Mouse (Mus musculus) neural tube, embryonic 12.5 days (tissue): ENCODE measurements around the gene Rnf39. TPM values are rescaled to one million over a fixed set of nuclear protein-coding genes. Genes with fewer than 3 reads are reported as not detected.
A peak's percentile ranks its signal among the peaks of the same experiment; 100 is the strongest.

Source experiments
- ATAC-seq: fragments of 200-750 bp; cut with Nextera tagmentation; 2 replicates; pipeline ENCODE4 v1.8.0; 2017; ENCODE audit warnings: low read depth, mild to moderate bottlenecking, moderate TSS enrichment, moderate library complexity; ENCODE audit not compliant: low FRiP score
- H3K27ac ChIP-seq: fragments of 300-500 bp; sonication (generic); 2 replicates; pipeline ENCODE4 v1.5.1; 2016
- H3K27me3 ChIP-seq: fragments of 300-500 bp; sonication (generic); replicated peaks from 2 replicates; pipeline ENCODE4 v1.6.1; 2016; ENCODE audit warnings: mild to moderate bottlenecking
- H3K36me3 ChIP-seq: fragments of 300-500 bp; sonication (generic); 2 replicates; pipeline ENCODE4 v1.6.1; 2016; ENCODE audit warnings: mild to moderate bottlenecking
- H3K4me1 ChIP-seq: fragments of 300-500 bp; sonication (generic); 2 replicates; pipeline ENCODE4 v1.6.1; 2016
- H3K4me2 ChIP-seq: fragments of 300-500 bp; sonication (generic); replicated peaks from 2 replicates; pipeline ENCODE4 v1.6.1; 2016; ENCODE audit warnings: mild to moderate bottlenecking
- H3K4me3 ChIP-seq: fragments of 300-500 bp; sonication (generic); 2 replicates; pipeline ENCODE4 v1.5.1; 2016
- H3K9ac ChIP-seq: fragments of 300-500 bp; sonication (generic); 2 replicates; pipeline ENCODE4 v1.6.1; 2016; ENCODE audit warnings: mild to moderate bottlenecking
- H3K9me3 ChIP-seq: fragments of 300-500 bp; sonication (generic); 2 replicates; pipeline ENCODE4 v1.6.1; 2016; ENCODE audit warnings: mild to moderate bottlenecking
- WGBS: fragments of 180-500 bp; shearing (Covaris S2); methylation state at CpG from one replicate; pipeline ENCODE4 v1.1.7; 2016; 5-methylcytosine and 5-hydroxymethylcytosine counted together
- polyA plus RNA-seq: library from polyadenylated mRNA; unstranded; fragments of >200 nt; fragmentation: Nextera tagmentation; extraction: Ambion mirVana; gene quantifications from 2 replicates; pipeline ENCODE4 v1.2.1, GENCODE M21; 2016

The Rnf39 gene
- polyA plus RNA-seq, 1 experiment from 2014 or later, result 1.3 TPM

DNA sequence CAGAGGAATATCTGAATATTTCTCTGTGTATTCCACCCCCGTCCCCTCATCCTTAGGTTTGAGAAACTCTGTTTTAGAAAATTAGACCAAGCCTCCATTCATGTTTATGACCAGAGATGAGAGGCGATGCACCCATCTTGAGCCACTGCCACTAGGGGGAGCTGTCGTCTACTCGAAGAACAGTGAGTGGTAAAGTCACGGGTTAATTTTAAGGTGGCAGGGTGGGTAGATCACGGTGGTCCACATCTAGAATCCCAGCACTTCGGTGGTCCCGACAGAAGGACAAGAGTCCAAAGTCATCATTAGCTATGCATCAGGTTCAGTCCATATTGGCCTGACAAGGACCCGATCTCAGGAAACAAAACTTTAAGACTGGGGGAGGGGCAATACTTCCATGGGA is 27.6 kb upstream of the Rnf39 start:
- no peak for ATAC-seq
- Histone ChIP-seq H3K9me3 (no peaks in the 10 kb centered on the region), H3K4me2 (no peak overlapping the region), H3K27me3 (no peaks in the 10 kb centered on the region), H3K27ac (no peak overlapping the region), H3K9ac (no peak overlapping the region), H3K36me3 (no peaks in the 10 kb centered on the region), H3K4me1 (no peaks in the 10 kb centered on the region), H3K4me3 (no peak overlapping the region)
- 15% methylated on average over 9 of the region's 9 CpGs for WGBS

DNA sequence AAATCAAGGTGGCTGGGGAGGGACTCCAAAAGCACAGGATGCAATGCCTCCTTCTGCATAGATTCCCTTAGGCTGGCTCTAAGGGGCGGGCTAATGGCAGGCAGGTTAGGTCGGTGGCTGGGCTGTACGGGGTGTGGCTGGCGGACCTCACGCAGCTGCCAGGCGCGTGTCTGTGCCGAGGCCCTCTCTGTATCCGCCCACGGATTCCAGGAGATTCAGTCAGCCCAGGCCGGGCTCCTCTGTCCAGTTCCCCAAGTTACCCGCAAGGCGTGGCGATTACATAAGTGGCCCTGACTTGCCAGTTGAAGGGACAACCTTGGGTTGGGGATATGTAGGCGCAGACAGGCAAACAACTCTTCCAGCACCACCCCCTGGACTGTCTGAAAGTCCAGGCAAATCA is 22.5 kb upstream of the Rnf39 start:
- no peak for ATAC-seq

DNA sequence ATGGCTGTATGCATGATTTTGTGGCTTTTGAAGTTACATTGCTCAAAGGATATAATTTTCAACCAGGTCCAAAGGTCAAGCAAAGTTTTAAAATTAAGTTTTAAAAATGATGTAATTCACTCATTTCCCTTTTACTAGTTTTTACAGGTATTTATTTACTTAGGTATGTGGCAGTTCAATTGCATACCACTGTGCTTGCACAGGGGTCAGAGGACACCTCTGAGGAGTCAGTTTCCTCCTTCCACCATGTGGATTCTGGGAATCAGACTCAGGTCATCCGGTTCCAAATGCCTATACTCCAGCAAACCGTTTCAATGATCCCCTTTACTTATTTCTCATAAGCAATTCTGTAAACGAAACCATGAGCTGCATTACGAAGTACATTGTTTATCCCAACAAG is 20.0 kb upstream of the Rnf39 start:
- Histone ChIP-seq H3K9me3 (no peaks in the 10 kb centered on the region), H3K4me1 (no peaks in the 10 kb centered on the region), H3K27ac (no peak overlapping the region), H3K4me3 (no peak overlapping the region), H3K4me2 (no peak overlapping the region), H3K36me3 (no peaks in the 10 kb centered on the region), H3K27me3 (no peaks in the 10 kb centered on the region), H3K9ac (no peak overlapping the region)
- 90% methylated on average over 4 of the region's 4 CpGs for WGBS
- no peak for ATAC-seq

More for the DNA sequence above, 22.5 kb upstream of the Rnf39 start:
- WGBS, result 52% methylated on average over 15 of the region's 15 CpGs
- Histone ChIP-seq H3K27ac (no peak overlapping the region), H3K4me2 (no peak overlapping the region), H3K36me3 (no peaks in the 10 kb centered on the region), H3K9me3 (no peaks in the 10 kb centered on the region), H3K4me1 (no peaks in the 10 kb centered on the region), H3K4me3 (no peak overlapping the region), H3K9ac (no peak overlapping the region), H3K27me3 (no peaks in the 10 kb centered on the region)

DNA sequence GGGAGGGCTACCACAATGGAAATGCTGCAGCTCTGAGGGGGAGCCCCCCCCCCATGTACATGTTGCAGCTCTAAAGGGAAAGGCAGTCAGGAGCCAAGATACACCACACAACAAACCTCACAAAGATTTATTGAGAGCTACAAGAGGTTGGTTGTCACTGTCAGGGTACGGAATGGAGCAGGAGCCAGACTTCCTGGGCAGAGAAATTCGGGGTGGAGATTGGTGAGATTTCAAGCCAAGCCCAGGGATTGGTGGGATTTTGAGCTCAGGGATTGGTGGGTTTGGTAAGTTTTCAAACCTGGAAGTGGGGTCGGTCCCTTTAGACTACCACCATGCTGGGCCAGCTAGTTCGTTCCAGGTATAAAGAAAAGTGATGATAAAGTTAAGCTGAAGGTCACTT is 19.2 kb upstream of the Rnf39 start:
- H3K4me1 ChIP-seq, result no peaks in the 10 kb centered on the region
- H3K9ac ChIP-seq, result no peak overlapping the region
- no peaks in the 10 kb centered on the region for H3K36me3 ChIP-seq
- H3K4me3 ChIP-seq, result no peak overlapping the region
- no peak overlapping the region for H3K4me2 ChIP-seq
- WGBS, result 67% methylated on average over 4 of the region's 4 CpGs
- H3K27me3 ChIP-seq, result no peaks in the 10 kb centered on the region
- H3K27ac ChIP-seq, result no peak overlapping the region
- ATAC-seq, result no peak
- H3K9me3 ChIP-seq, result no peaks in the 10 kb centered on the region

DNA sequence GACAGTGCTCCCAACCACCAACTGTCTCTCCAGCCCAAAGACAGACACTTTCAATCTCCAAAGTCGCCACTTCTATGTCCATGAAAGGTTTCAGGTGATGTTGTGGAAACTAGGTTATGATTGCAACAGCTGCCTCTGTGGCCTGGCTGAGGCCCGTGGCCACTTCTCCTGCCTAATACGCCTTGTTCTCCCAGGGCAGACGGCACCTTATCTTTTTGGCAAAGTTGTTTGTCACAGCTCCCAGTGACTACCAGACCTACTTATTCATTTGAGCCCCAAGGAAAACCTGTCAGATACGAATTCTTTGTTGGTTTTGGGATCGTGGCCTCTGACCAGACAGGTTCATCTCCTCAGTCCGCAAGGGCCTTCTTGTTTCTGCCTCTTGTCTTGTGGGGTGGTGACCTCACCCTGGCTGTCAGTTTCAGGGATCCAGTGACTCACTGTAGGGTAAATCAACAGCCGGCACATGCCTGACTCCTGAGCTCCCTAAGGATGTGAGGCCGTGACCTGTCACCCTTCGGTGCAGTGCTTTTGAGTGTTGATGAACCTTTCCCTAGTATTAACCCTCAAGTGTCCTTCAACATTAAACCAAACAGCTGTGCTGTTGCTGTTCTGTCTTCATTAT is 15.1 kb upstream of the Rnf39 start:
- no peak overlapping the region for H3K4me2 ChIP-seq
- H3K27ac ChIP-seq, result no peak overlapping the region
- 72% methylated on average over 10 of the region's 10 CpGs for WGBS
- H3K9me3 ChIP-seq, result no peaks in the 10 kb centered on the region
- H3K27me3 ChIP-seq, result no peaks in the 10 kb centered on the region
- H3K9ac ChIP-seq, result no peak overlapping the region
- no peak for ATAC-seq
- no peaks in the 10 kb centered on the region for H3K4me1 ChIP-seq
- no peak overlapping the region for H3K4me3 ChIP-seq
- no peaks in the 10 kb centered on the region for H3K36me3 ChIP-seq

DNA sequence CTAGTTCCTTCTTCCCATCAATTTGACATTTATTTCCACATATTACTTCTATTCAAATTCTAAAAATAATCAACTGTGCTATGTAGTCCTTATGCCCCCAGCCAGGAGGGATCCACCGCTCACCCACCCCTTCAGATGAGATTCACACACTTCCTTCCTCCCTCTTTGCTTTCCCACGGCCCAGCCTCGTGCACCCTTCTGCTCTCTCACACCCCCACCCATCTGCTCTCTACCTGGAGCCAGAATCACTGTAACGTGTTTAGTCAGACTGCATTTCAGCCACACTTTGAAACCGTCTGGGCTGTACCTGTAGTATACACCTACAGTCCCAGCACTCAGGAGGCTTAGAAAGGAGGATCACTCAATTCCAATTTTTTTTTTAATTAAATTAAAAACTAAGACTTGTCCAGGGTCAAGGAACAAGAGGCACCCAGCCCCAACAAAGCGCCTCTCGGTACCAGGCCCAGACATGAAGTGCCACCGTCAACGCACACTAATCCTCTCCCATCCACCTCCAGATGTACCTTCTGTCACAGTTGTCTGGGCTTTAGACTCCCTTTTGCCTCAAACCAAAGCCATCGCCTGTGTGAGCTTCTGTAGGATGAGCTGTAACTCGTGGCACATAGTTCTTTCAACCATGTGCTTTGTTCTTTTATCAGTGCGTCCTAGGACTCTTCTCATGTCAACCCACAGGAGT is 13.3 kb upstream of the Rnf39 start:
- WGBS, result 82% methylated on average over 12 of the region's 12 CpGs
- Histone ChIP-seq H3K36me3 (no peaks in the 10 kb centered on the region), H3K9ac (no peak overlapping the region), H3K27me3 (no peaks in the 10 kb centered on the region), H3K4me1 (no peaks in the 10 kb centered on the region), H3K9me3 (no peaks in the 10 kb centered on the region), H3K4me2 (no peak overlapping the region), H3K4me3 (no peak overlapping the region), H3K27ac (no peak overlapping the region)
- ATAC-seq, result no peak

DNA sequence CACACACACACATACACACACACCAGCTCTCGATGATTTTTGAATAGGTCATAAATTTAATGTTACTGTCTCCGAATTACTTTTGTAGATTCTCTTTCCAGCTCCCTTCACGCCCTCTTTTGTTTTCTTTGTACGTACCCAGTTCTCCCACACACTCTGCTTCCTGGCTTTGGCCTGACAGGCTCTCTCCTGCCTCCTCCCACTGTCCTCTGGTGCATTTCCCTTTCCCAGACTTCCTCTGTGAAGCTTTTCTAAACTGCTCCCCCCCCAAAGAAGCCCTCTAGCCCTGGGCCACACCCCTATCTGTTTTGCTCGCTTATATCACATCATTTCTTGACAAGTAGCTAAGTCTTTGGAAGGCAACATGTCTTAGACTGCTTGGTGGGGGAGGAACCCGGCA is 12.5 kb upstream of the Rnf39 start:
- no peak overlapping the region for H3K27ac ChIP-seq
- no peaks in the 10 kb centered on the region for H3K9me3 ChIP-seq
- H3K27me3 ChIP-seq, result no peaks in the 10 kb centered on the region
- H3K4me1 ChIP-seq, result no peaks in the 10 kb centered on the region
- ATAC-seq, result no peak
- H3K4me2 ChIP-seq, result no peak overlapping the region
- WGBS, result 62% methylated on average over 6 of the region's 6 CpGs
- no peaks in the 10 kb centered on the region for H3K36me3 ChIP-seq
- H3K9ac ChIP-seq, result no peak overlapping the region
- H3K4me3 ChIP-seq, result no peak overlapping the region

DNA sequence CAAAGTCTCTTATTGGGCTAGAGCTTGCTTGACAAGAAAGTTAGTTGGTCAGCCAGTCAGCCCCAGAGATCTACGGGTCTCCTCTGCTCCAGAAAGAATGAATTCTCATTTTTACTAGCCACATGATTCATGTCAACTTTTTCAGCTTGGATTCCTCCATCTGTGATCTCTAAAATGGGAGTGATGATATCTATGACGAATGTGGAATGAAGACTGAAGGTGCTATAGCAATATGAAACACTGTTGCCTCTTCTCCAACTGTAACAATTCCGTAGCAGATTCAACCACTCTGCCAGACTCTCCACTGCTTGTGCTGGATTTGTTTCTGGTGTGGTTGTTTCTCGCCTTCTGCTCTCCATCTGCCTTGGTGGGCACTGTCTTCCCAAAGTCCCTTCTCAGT is 11.6 kb upstream of the Rnf39 start:
- no peaks in the 10 kb centered on the region for H3K27me3 ChIP-seq
- no peaks in the 10 kb centered on the region for H3K9me3 ChIP-seq
- no peak overlapping the region for H3K27ac ChIP-seq
- no peaks in the 10 kb centered on the region for H3K4me1 ChIP-seq
- H3K4me2 ChIP-seq, result no peak overlapping the region
- H3K4me3 ChIP-seq, result no peak overlapping the region
- H3K36me3 ChIP-seq, result no peaks in the 10 kb centered on the region
- no peak for ATAC-seq
- WGBS, result 82% methylated on average over 4 of the region's 4 CpGs
- H3K9ac ChIP-seq, result no peak overlapping the region

DNA sequence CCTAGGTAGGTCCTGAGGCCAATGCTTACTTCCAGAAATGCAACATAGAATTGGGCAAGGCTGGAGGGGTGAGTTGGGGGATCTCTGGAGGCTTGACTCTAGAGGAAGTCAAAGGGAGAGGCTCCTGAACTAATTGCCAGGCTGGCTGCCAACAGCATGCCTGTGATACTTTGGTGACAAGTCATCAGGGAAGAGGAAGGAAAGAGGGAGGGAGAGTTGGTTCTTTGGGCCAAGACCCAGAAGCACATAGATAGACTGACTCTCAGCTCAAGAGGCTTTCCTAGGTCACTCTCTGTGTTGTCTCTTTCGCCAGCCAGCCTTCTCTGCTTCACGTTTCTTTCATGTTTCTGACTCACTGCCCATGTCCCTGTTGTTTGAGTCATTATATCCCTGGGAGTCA is 10.9 kb upstream of the Rnf39 start:
- no peaks in the 10 kb centered on the region for H3K9me3 ChIP-seq
- H3K36me3 ChIP-seq, result no peaks in the 10 kb centered on the region
- no peak overlapping the region for H3K9ac ChIP-seq
- H3K4me2 ChIP-seq, result no peak overlapping the region
- no peak overlapping the region for H3K27ac ChIP-seq
- H3K27me3 ChIP-seq, result no peaks in the 10 kb centered on the region
- H3K4me3 ChIP-seq, result no peak overlapping the region
- no peak for ATAC-seq
- no peaks in the 10 kb centered on the region for H3K4me1 ChIP-seq
- WGBS, result 75% methylated on average over 2 of the region's 2 CpGs

DNA sequence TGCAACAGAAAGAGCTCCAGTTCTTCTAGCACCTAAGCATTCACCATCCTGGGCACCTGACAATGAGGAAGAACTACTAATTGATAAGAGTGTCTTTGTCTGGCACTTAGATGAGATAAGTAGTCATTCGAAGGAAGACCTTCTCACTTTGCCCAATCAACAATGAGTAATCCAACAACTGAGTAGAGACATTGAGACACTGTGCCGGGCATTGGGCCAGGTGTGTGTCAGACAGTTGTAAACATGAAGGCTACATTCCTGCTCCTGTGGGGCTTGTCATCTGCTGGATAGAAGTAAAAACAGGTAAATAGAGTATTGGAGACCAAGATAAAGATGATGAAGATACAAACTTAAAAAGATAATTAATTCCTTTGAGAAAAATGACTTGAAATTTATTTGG is 4.7 kb upstream of the Rnf39 start:
- no peaks in the 10 kb centered on the region for H3K36me3 ChIP-seq
- H3K9ac ChIP-seq, result no peak overlapping the region
- no peak for ATAC-seq
- 91% methylated on average over 2 of the region's 2 CpGs for WGBS
- no peak overlapping the region for H3K4me2 ChIP-seq
- H3K4me3 ChIP-seq, result no peak overlapping the region
- peaks cover 6% of the 10 kb centered on the region for H3K4me1 ChIP-seq
- H3K27me3 ChIP-seq, result peaks cover 17% of the 10 kb centered on the region
- H3K27ac ChIP-seq, result no peak overlapping the region
- H3K9me3 ChIP-seq, result no peaks in the 10 kb centered on the region

DNA sequence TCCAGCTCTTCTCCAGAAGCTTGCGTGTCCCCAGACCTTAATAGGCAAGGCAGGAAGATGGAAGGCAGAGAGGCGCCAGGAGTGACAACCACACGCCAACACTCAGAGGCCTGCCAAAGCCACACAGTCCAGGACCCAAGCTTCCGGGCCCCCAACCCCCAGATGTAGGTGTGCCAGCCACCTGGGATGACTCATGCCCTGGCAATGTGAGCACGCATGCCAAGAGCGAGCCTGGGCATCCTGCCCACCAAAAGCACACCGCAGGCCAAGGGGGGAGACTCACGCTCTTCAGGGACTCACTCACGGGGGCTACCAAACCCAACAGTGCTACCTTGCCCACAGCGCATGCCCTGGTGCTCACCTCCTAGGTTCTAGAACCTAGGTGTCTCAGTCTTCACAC is 327 bp upstream of the Rnf39 start:
- Histone ChIP-seq H3K4me3 (no peak overlapping the region; the same call in 1 of the 2 replicates), H3K4me1 (peaks cover 24% of the 10 kb centered on the region), H3K27ac (no peak overlapping the region), H3K36me3 (no peaks in the 10 kb centered on the region), H3K4me2 (peak overlapping the region; percentile 66), H3K27me3 (peaks cover 43% of the 10 kb centered on the region), H3K9ac (peak overlapping the region; percentile 58; the same call in 1 of the 2 replicates), H3K9me3 (no peaks in the 10 kb centered on the region)
- no peak for ATAC-seq
- 63% methylated on average over 10 of the region's 10 CpGs for WGBS

DNA sequence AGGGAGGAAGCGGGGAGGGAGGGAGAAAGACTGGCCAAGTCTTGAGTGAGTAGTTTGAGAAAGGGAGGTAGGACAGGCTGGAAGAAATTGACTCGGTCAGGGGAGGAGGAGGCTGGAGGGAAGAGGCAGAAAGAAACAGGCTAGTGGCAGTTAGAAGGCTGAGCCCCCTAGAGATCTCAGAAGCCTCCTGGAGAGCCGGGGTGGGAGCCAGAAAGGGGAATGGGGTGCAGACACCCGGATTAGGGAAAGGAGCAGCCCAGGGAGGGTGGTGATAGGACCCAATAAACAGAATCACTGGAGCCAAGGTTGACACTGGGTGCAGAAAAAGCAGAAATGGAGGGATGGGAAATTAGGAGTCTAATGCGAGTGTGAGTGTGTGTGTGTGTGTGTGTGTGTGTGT is 973 bp downstream of the Rnf39 start:
- Histone ChIP-seq H3K36me3 (peaks cover under 1% of the 10 kb centered on the region; the same call in 1 of the 2 replicates), H3K4me3 (no peak overlapping the region), H3K4me1 (peaks cover 28% of the 10 kb centered on the region), H3K9ac (no peak overlapping the region), H3K4me2 (peak overlapping the region; percentile 66), H3K27me3 (peaks cover 43% of the 10 kb centered on the region), H3K27ac (no peak overlapping the region), H3K9me3 (no peaks in the 10 kb centered on the region)
- no peak for ATAC-seq
- 13% methylated on average over 5 of the region's 5 CpGs for WGBS
